Mouse (Mus musculus) limb, embryonic 15.5 days (tissue): ENCODE results near the gene Zfp292. TPM values are rescaled to one million over a fixed set of nuclear protein-coding genes. Genes with fewer than 3 reads are reported as not detected.

Experiments
- ATAC-seq: fragments of 200-750 bp; cut with Nextera tagmentation; 2 replicates; pipeline ENCODE4 v1.8.0; 2017; ENCODE audit warnings: low read depth, moderate TSS enrichment; ENCODE audit not compliant: insufficient number of reproducible peaks, low FRiP score, low TSS enrichment
- H3K27ac ChIP-seq: fragments of 300-500 bp; sonication (generic); 2 replicates; pipeline ENCODE4 v1.5.1; 2015; ENCODE audit warnings: moderate library complexity, mild to moderate bottlenecking, inconsistent platforms
- H3K27me3 ChIP-seq: fragments of 300-500 bp; sonication (generic); 2 replicates; pipeline ENCODE4 v1.6.1; 2015; ENCODE audit warnings: inconsistent platforms
- H3K36me3 ChIP-seq: fragments of 300-500 bp; sonication (generic); 2 replicates; pipeline ENCODE4 v1.6.1; 2015; ENCODE audit warnings: inconsistent platforms
- H3K4me1 ChIP-seq: fragments of 300-500 bp; sonication (generic); 2 replicates; pipeline ENCODE4 v1.6.1; 2015; ENCODE audit warnings: inconsistent platforms
- H3K4me2 ChIP-seq: fragments of 300-500 bp; sonication (generic); 2 replicates; pipeline ENCODE4 v1.6.1; 2015; ENCODE audit warnings: mild to moderate bottlenecking, inconsistent platforms
- H3K4me3 ChIP-seq: fragments of 300-500 bp; sonication (generic); 2 replicates; pipeline ENCODE4 v1.5.1; 2015; ENCODE audit warnings: mild to moderate bottlenecking, inconsistent platforms
- H3K9ac ChIP-seq: fragments of 300-500 bp; sonication (generic); 2 replicates; pipeline ENCODE4 v1.6.1; 2015; ENCODE audit warnings: inconsistent platforms
- H3K9me3 ChIP-seq: fragments of 300-500 bp; sonication (generic); 2 replicates; pipeline ENCODE4 v1.6.1; 2016; ENCODE audit warnings: inconsistent platforms
- WGBS: fragments of 180-500 bp; shearing (Covaris S2); methylation state at CpG from one replicate; pipeline ENCODE4 v1.1.7; 2015; 5-methylcytosine and 5-hydroxymethylcytosine counted together
- polyA plus RNA-seq: library from polyadenylated mRNA; unstranded; fragments of >200 nt; fragmentation: Nextera tagmentation; extraction: Ambion mirVana; gene quantifications from 2 replicates; pipeline ENCODE4 v1.2.1, GENCODE M21; 2015

Zfp292 gene
- polyA plus RNA-seq, 1 experiment from 2014 or later = 17.4 TPM

GRCm38 (mm10) chr4:34782730-34783129 is 100.0 kb downstream of the Zfp292 start:
- H3K9me3 ChIP-seq = no peaks in the 10 kb centered on the region
- 36% methylated on average over 4 of the region's 4 CpGs for WGBS
- no peak overlapping the region for H3K4me2 ChIP-seq
- no peaks in the 10 kb centered on the region for H3K4me1 ChIP-seq
- no peaks in the 10 kb centered on the region for H3K36me3 ChIP-seq
- H3K27ac ChIP-seq = no peak overlapping the region
- H3K4me3 ChIP-seq = no peak overlapping the region
- no peaks in the 10 kb centered on the region for H3K27me3 ChIP-seq
- no peak for ATAC-seq
- H3K9ac ChIP-seq = no peak overlapping the region

GRCm38 (mm10) chr4:34777677-34778527 is 104.9 kb downstream of the Zfp292 start, which contains the start of gene Smim8:
Gene Smim8 (minus strand): TSS chr4:34778423.
- no peaks in the 10 kb centered on the region for H3K4me1 ChIP-seq
- WGBS = 5% methylated on average over 40 of the region's 40 CpGs
- peak within 1 kb of the TSS; percentile 47 for H3K9ac ChIP-seq
- ATAC-seq = peak; percentile 87
- peak within 1 kb of the TSS; percentile 59 for H3K4me2 ChIP-seq
- H3K4me3 ChIP-seq = peak within 1 kb of the TSS; percentile 59
- H3K9me3 ChIP-seq = no peaks in the 10 kb centered on the region
- peak within 1 kb of the TSS; percentile 72; the same call in 1 of the 2 replicates for H3K27ac ChIP-seq
- H3K27me3 ChIP-seq = no peaks in the 10 kb centered on the region
- H3K36me3 ChIP-seq = no peaks in the 10 kb centered on the region

GRCm38 (mm10) chr4:34771652-34772371 is 110.9 kb downstream of the Zfp292 start:
- Histone ChIP-seq H3K4me2 (no peak overlapping the region), H3K27ac (no peak overlapping the region), H3K4me3 (no peak overlapping the region), H3K27me3 (no peaks in the 10 kb centered on the region), H3K4me1 (no peaks in the 10 kb centered on the region), H3K9ac (no peak overlapping the region), H3K36me3 (peaks cover 10% of the 10 kb centered on the region; the same call in 1 of the 2 replicates), H3K9me3 (no peaks in the 10 kb centered on the region)
- no peak for ATAC-seq
- WGBS = 8% methylated on average over 8 of the region's 8 CpGs

GRCm38 (mm10) chr4:34756163-34756562 is 126.6 kb downstream of the Zfp292 start, which contains the start of gene Gm136:
Gene Gm136 (minus strand): TSS chr4:34756263.
- Histone ChIP-seq H3K4me3 (no peak within 1 kb of the TSS), H3K9ac (no peak within 1 kb of the TSS), H3K4me1 (no peaks in the 10 kb centered on the region), H3K36me3 (no peaks in the 10 kb centered on the region), H3K4me2 (no peak within 1 kb of the TSS), H3K27me3 (no peaks in the 10 kb centered on the region), H3K27ac (no peak within 1 kb of the TSS), H3K9me3 (no peaks in the 10 kb centered on the region)
- 83% methylated on average over 1 of the region's 1 CpGs for WGBS
- no peak for ATAC-seq

Other genes with a start within 250 kb of the Zfp292 start
- gene Slc35a1, start 195.5 kb downstream of the Zfp292 start, polyA plus RNA-seq = 46.0 and 48.4 TPM in 2 replicates
- not detected in 2 replicates for gene Cfap206, start 152.8 kb downstream of the Zfp292 start, polyA plus RNA-seq
- not detected in 2 replicates for gene Gm136, start 126.7 kb downstream of the Zfp292 start, polyA plus RNA-seq
- gene Smim8, start 104.5 kb downstream of the Zfp292 start, polyA plus RNA-seq = 40.7 and 41.1 TPM in 2 replicates
- not detected in 2 replicates for gene Cga, start 10.8 kb upstream of the Zfp292 start, polyA plus RNA-seq